Mouse (Mus musculus) left cerebral cortex, postnatal 10 days (tissue): Measurements from ENCODE around the gene Zfp51. TPM values are rescaled to one million over a fixed set of nuclear protein-coding genes. Genes with fewer than 3 reads are reported as not detected.
"Not testable (repeated sequence)": the region's sequence is repeated elsewhere in the genome, so short reads cannot be mapped to it uniquely, and the experiment has no call there.

Experiments used
- DNase-seq, 2 experiments: peaks; one replicate each; pipeline ENCODE4 v3.0.0; 2021 to 2022; ENCODE audit warnings: low spot score in 2 of 2, mixed read lengths in 1 of 2; ENCODE audit errors: extremely low spot score in 1 of 2
- intact Hi-C: fragments of 180-260 bp; cut with DNase I; formaldehyde crosslinking; loops from one replicate; pipeline ENCODE4 v1.15.1; 2025
- total RNA-seq, 2 experiments: library from RNA; stranded (reverse); gene quantifications; 2 replicates each; pipeline ENCODE4 v1.2.3; 2021

Gene Zfp51
- total RNA-seq = 1 to 10 TPM; 3.7 to 4.5 TPM

- peak; percentile 82 to 93 for DNase-seq
- intact Hi-C loops = loop anchor here (10.0 kb wide), 1 partner anchor 65 kb away; no protein-coding TSS in a partner anchor
Measured at GRCm38 (mm10) chr17:21450138-21450704, at the start of gene Zfp51. TSS of gene Zfp51 (plus strand) at chr17:21450374.

- intact Hi-C loops = loop anchor here (5.0 kb wide), 2 partner anchors 151 to 191 kb away; no protein-coding TSS in a partner anchor
- DNase-seq = peak; percentile 24 to 80
Measured at GRCm38 (mm10) chr17:21422664-21423599, 27.2 kb upstream of the Zfp51 start, which contains the start of gene Zfp54. TSS of gene Zfp54 (plus strand) at chr17:21423227.

GRCm38 (mm10) chr17:21438806-21439400, 11.3 kb upstream of the Zfp51 start:
- intact Hi-C loops, DNase-seq: not testable (repeated sequence)

- peak; percentile 75 to 78 for DNase-seq
- intact Hi-C loops = loop anchor here (10.0 kb wide), 1 partner anchor 65 kb away; no protein-coding TSS in a partner anchor
Measured at GRCm38 (mm10) chr17:21449669-21450068, 505 bp upstream of the Zfp51 start.

- intact Hi-C loops = no loop called here
- DNase-seq = no peak
Measured at GRCm38 (mm10) chr17:21463550-21463949, 13.4 kb downstream of the Zfp51 start.

- no peak for DNase-seq
- intact Hi-C loops = no loop called here
Measured at GRCm38 (mm10) chr17:21472032-21472652, 22.0 kb downstream of the Zfp51 start.

- intact Hi-C loops = no loop called here
- no peak for DNase-seq
Measured at GRCm38 (mm10) chr17:21472653-21473307, 22.6 kb downstream of the Zfp51 start.

- no peak for DNase-seq
- intact Hi-C loops = no loop called here
Measured at GRCm38 (mm10) chr17:21473362-21474190, 23.4 kb downstream of the Zfp51 start.

GRCm38 (mm10) chr17:21474729-21475128, 24.6 kb downstream of the Zfp51 start:
- DNase-seq, intact Hi-C loops: not testable (repeated sequence)

GRCm38 (mm10) chr17:21475290-21475689, 25.1 kb downstream of the Zfp51 start:
- intact Hi-C loops, DNase-seq: not testable (repeated sequence)

- DNase-seq, intact Hi-C loops: not testable (repeated sequence)
Measured at GRCm38 (mm10) chr17:21476351-21476750, 26.2 kb downstream of the Zfp51 start.

- DNase-seq, intact Hi-C loops: not testable (repeated sequence)
Measured at GRCm38 (mm10) chr17:21478103-21478777, 28.1 kb downstream of the Zfp51 start.

- DNase-seq = peak; percentile 72 to 90
- intact Hi-C loops = no loop called here
Measured at GRCm38 (mm10) chr17:21488760-21489499, 38.8 kb downstream of the Zfp51 start, which contains the start of gene Zfp53. TSS of gene Zfp53 (plus strand) at chr17:21488998.

GRCm38 (mm10) chr17:21489500-21490001, 39.4 kb downstream of the Zfp51 start:
- intact Hi-C loops = no loop called here
- no peak for DNase-seq

- intact Hi-C loops = no loop called here
Measured at GRCm38 (mm10) chr17:21501365-21501764, 51.2 kb downstream of the Zfp51 start.

GRCm38 (mm10) chr17:21504524-21504923, 54.4 kb downstream of the Zfp51 start:
- intact Hi-C loops = no loop called here
- no peak for DNase-seq

More at GRCm38 (mm10) chr17:21501365-21501764, 51.2 kb downstream of the Zfp51 start:
- DNase-seq = no peak
